Mouse (Mus musculus) brain, embryonic 14.5 days (tissue): Measurements from ENCODE around the gene Grk3.

ENCODE experiments used
- CTCF ChIP-seq: fragments of 200-500 bp; IDR thresholded peaks from 2 replicates; pipeline ENCODE4 v1.5.1; 2012; ENCODE audit warnings: inconsistent platforms, mild to moderate bottlenecking, moderate library complexity, borderline replicate concordance; ENCODE audit not compliant: insufficient read depth, insufficient read length; ENCODE audit errors: extremely low read depth
- POLR2A ChIP-seq: fragments of 200-500 bp; IDR thresholded peaks from 2 replicates; pipeline ENCODE4 v1.6.1; 2012; ENCODE audit warnings: mild to moderate bottlenecking, inconsistent platforms, borderline replicate concordance; ENCODE audit not compliant: poor library complexity, insufficient read depth, insufficient read length, severe bottlenecking; ENCODE audit errors: extremely low read depth

GRCm38 (mm10) chr5:112864719-112865367, 150.7 kb downstream of the Grk3 start:
- peak; percentile 72 for TF ChIP-seq CTCF
- no peak for TF ChIP-seq POLR2A
